Mouse (Mus musculus): ENCODE measurements at regions not wholly inside any gene's neighbourhood (a gene's known extent, or its start where the extent isn't known, plus 50 kb on each side); places are given as distances from the start of the nearest gene placed in this dataset.

- no peak for TF ChIP-seq POLR2A (IDR thresholded peaks at IDR 0.05; ENCODE audit: insufficient read depth, low read length)
- no peak for TF ChIP-seq CTCF (IDR thresholded peaks at IDR 0.05; ENCODE audit: low read depth, low read length)
- no peak for TF ChIP-seq EP300 (IDR thresholded peaks at IDR 0.05; ENCODE audit: insufficient read depth, low read depth, low read length)
Measured at GRCm38 (mm10) chr9:79213364-79213763, 505.3 kb downstream of the Col12a1 start.

All from ES-Bruce4 (cell line).